Mouse (Mus musculus): Measurements from ENCODE around the gene Col23a1. TPM values are rescaled to one million over a fixed set of nuclear protein-coding genes. Genes with fewer than 3 reads are reported as not detected.
A peak's percentile ranks its signal among the peaks of the same experiment; 100 is the strongest.

Col23a1 gene
- polyA plus RNA-seq, 1 experiment from 2014 or later: 24.1 TPM

GRCm38 (mm10) chr11:51453742-51454141 lies 164.0 kb downstream of the Col23a1 start:
- no peaks in the 10 kb centered on the region for H3K27me3 ChIP-seq (ENCODE audit: low read depth, poor library complexity, severe bottlenecking)
- H3K27ac ChIP-seq: no peak overlapping the region
- 92% methylated on average over 9 of the region's 9 CpGs for WGBS
- DNase-seq (ENCODE audit: low spot score): no peak
- no peak overlapping the region for H3K4me3 ChIP-seq
- no peaks in the 10 kb centered on the region for H3K36me3 ChIP-seq
- no peaks in the 10 kb centered on the region for H3K9me3 ChIP-seq (replicated peaks)
- peaks cover 21% of the 10 kb centered on the region for H3K4me1 ChIP-seq

DNA sequence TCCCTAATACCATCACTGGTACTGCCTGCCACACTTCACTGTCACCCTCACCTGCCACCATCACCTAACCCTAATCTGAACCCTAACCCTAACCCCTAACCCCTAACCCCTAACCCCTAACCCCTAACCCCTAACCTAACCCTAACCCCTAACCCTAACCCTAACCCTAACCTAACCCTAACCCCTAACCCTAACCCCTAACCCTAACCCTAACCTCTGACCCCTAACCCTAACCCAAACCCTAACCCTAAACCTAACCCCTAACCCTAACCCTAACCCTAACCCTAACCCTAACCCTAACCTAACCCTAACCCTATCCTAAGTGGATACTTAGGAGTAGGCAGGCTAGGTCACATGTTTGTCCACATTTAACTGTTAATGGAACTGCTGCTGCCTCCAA lies 165.8 kb downstream of the Col23a1 start:
- H3K4me3 ChIP-seq: no peak overlapping the region
- DNase-seq (ENCODE audit: low spot score): no peak
- no peaks in the 10 kb centered on the region for H3K27me3 ChIP-seq (ENCODE audit: low read depth, poor library complexity, severe bottlenecking)
- H3K9me3 ChIP-seq (replicated peaks): no peaks in the 10 kb centered on the region
- H3K27ac ChIP-seq: no peak overlapping the region
- H3K4me1 ChIP-seq: peaks cover 32% of the 10 kb centered on the region
- no peaks in the 10 kb centered on the region for H3K36me3 ChIP-seq

GRCm38 (mm10) chr11:51457624-51458023 lies 167.9 kb downstream of the Col23a1 start:
- Histone ChIP-seq H3K36me3 (no peaks in the 10 kb centered on the region), H3K4me1 (peaks cover 23% of the 10 kb centered on the region), H3K4me3 (no peak overlapping the region), H3K27me3 (ENCODE audit: low read depth, poor library complexity, severe bottlenecking) (no peaks in the 10 kb centered on the region), H3K9me3 (replicated peaks) (no peaks in the 10 kb centered on the region), H3K27ac (no peak overlapping the region)
- no peak for DNase-seq (ENCODE audit: low spot score)
- WGBS: 76% methylated on average over 5 of the region's 5 CpGs

- no peaks in the 10 kb centered on the region for H3K27me3 ChIP-seq (ENCODE audit: low read depth, poor library complexity, severe bottlenecking)
- H3K27ac ChIP-seq: peak overlapping the region; percentile 9; the same call in 1 of the 2 replicates
- H3K4me1 ChIP-seq: peaks cover 32% of the 10 kb centered on the region
- 57% methylated on average over 4 of the region's 4 CpGs for WGBS
- no peaks in the 10 kb centered on the region for H3K36me3 ChIP-seq
- H3K9me3 ChIP-seq (replicated peaks): no peaks in the 10 kb centered on the region
- no peak for DNase-seq (ENCODE audit: low spot score)
- H3K4me3 ChIP-seq: no peak overlapping the region
Observed at GRCm38 (mm10) chr11:51458649-51459048, 168.9 kb downstream of the Col23a1 start.

DNA sequence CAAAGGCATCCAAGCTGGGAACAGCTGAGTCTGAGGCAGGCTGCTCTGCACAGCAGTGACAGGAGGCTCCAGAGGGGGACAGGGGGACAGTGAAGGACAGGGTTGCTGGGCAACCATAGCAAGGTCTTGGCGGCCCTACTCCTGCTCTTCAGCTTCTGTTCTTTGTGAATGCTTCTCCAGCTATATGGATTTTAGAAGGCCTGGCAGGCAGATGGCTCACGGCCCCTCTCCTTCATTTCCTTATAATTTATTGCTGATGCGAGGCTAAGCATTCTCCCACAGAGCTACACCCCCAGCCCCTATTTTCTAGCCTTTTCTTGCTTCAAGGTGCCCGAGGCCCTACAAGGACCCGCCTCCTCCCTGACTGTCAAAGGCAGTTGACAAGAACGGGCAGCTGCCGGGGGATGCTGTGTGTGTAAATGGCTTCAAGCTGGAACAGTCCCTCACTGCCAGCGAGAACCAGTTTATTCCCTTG lies 169.9 kb downstream of the Col23a1 start:
- H3K36me3 ChIP-seq: no peaks in the 10 kb centered on the region
- H3K9me3 ChIP-seq (replicated peaks): no peaks in the 10 kb centered on the region
- no peak overlapping the region for H3K4me3 ChIP-seq
- peaks cover 35% of the 10 kb centered on the region for H3K4me1 ChIP-seq
- no peak for DNase-seq (ENCODE audit: low spot score)
- 47% methylated on average over 8 of the region's 8 CpGs for WGBS
- peak overlapping the region; percentile 71 for H3K27ac ChIP-seq
- no peaks in the 10 kb centered on the region for H3K27me3 ChIP-seq (ENCODE audit: low read depth, poor library complexity, severe bottlenecking)

DNA sequence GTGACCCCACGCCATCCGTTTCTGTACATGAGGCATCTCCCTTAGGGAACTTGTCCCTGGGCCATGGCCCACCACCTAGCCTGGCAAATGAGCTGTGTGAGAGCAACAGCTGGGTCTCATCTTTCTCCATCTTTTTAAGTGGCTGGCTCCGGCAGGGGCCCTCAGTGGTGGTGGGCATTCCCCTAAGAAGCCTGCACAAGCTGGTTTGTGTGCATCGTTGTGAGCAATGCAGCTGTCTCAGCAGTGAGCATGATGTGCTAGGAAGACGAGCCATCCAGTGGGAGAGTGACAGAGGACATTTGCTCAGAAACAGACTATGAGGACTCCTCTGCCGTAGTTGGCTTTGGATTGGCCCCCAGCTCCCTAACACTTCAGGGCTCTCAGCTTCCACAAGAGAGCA lies 179.0 kb downstream of the Col23a1 start:
- no peak for DNase-seq (ENCODE audit: low spot score)
- Histone ChIP-seq H3K4me3 (peak overlapping the region; percentile 29), H3K27ac (peak overlapping the region; percentile 86), H3K4me1 (peaks cover 88% of the 10 kb centered on the region), H3K27me3 (ENCODE audit: low read depth, poor library complexity, severe bottlenecking) (no peaks in the 10 kb centered on the region), H3K9me3 (replicated peaks) (no peaks in the 10 kb centered on the region), H3K36me3 (no peaks in the 10 kb centered on the region)
- 28% methylated on average over 6 of the region's 6 CpGs for WGBS

DNA sequence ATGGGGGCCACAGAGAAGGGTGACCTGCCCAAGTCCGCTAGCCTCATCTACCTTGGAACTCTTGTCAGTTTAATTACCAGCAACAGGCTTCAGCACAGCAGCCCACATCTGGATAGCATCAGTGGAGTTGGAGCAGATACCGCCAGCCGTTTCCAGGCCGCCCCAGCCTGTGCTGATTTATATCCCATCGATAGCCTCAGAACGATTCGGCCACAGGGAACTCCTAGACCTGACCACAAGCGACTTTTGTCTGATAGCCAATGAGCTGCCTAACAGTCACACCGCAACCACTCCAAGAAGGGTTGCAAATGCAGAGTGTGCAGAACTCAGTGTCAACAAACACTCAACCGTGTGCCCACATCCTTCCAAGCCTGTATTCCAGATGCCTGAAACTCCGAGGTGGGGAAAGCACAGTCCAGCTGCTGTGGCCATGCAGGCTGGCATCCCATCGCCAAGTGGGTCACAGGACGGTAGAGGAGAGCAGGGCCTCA lies 179.7 kb downstream of the Col23a1 start:
- no peaks in the 10 kb centered on the region for H3K36me3 ChIP-seq
- peak; percentile 85 for DNase-seq (ENCODE audit: low spot score)
- H3K27me3 ChIP-seq (ENCODE audit: low read depth, poor library complexity, severe bottlenecking): no peaks in the 10 kb centered on the region
- peak overlapping the region; percentile 86 for H3K27ac ChIP-seq
- H3K9me3 ChIP-seq (replicated peaks): no peaks in the 10 kb centered on the region
- peak overlapping the region; percentile 29 for H3K4me3 ChIP-seq
- peaks cover 86% of the 10 kb centered on the region for H3K4me1 ChIP-seq
- 16% methylated on average over 13 of the region's 13 CpGs for WGBS

GRCm38 (mm10) chr11:51470383-51471144 lies 180.8 kb downstream of the Col23a1 start:
- Histone ChIP-seq H3K36me3 (no peaks in the 10 kb centered on the region), H3K4me1 (peaks cover 80% of the 10 kb centered on the region), H3K27me3 (ENCODE audit: low read depth, poor library complexity, severe bottlenecking) (no peaks in the 10 kb centered on the region), H3K9me3 (replicated peaks) (no peaks in the 10 kb centered on the region), H3K27ac (peak overlapping the region; percentile 86), H3K4me3 (peak overlapping the region; percentile 29)
- peak; percentile 43 for DNase-seq (ENCODE audit: low spot score)
- 12% methylated on average over 17 of the region's 17 CpGs for WGBS

DNA sequence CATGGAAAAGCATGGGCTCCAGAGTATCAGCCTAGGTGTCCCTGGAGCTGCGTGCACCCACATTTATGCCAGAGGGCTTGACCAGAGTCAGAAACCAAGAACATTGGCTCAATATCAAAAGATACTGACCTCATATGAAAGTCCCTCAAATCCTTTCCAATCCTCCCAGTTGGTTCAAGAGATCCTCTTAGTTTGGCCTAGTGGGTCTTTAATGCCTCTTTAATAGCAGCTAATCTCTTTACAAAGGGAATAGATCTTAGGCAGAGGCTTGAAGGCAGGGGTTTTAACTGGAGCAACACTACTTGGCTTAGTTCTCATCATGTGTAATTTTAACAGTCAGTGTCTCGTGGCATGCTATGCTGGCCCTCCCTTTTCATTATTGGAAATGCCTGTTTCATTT lies 184.0 kb downstream of the Col23a1 start:
- Histone ChIP-seq H3K36me3 (no peaks in the 10 kb centered on the region), H3K4me3 (no peak overlapping the region), H3K27me3 (ENCODE audit: low read depth, poor library complexity, severe bottlenecking) (no peaks in the 10 kb centered on the region), H3K9me3 (replicated peaks) (no peaks in the 10 kb centered on the region), H3K4me1 (peaks cover 61% of the 10 kb centered on the region), H3K27ac (peak overlapping the region; percentile 54; the same call in 1 of the 2 replicates)
- WGBS: 89% methylated on average over 2 of the region's 2 CpGs
- no peak for DNase-seq (ENCODE audit: low spot score)

GRCm38 (mm10) chr11:51476543-51476942 lies 186.8 kb downstream of the Col23a1 start:
- no peak overlapping the region for H3K4me3 ChIP-seq
- peaks cover 35% of the 10 kb centered on the region for H3K4me1 ChIP-seq
- 76% methylated on average over 4 of the region's 4 CpGs for WGBS
- no peak for DNase-seq (ENCODE audit: low spot score)
- no peaks in the 10 kb centered on the region for H3K36me3 ChIP-seq
- H3K27me3 ChIP-seq (ENCODE audit: low read depth, poor library complexity, severe bottlenecking): no peaks in the 10 kb centered on the region
- H3K9me3 ChIP-seq (replicated peaks): no peaks in the 10 kb centered on the region
- H3K27ac ChIP-seq: no peak overlapping the region; the same call in 1 of the 2 replicates

DNA sequence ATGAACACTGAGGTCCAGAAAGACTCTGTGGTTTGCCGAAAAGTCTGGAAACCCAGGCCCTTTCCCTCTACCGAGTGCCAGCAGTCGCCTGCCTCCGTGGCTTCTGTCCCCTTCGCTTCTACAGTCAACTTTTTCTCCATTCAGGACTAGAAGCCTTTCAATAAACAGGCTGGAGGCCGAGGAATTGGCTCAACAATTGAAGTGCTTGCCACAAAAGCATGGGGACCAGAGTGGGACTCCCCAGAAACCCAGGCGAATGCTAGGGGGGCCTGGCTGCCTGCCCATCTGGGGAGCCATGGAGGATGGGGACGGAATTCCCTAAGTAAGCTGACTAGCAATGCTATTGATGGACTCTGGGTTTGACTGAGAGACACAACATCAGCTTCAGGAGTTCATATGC lies 187.9 kb downstream of the Col23a1 start:
- Histone ChIP-seq H3K9me3 (replicated peaks) (no peaks in the 10 kb centered on the region), H3K27me3 (ENCODE audit: low read depth, poor library complexity, severe bottlenecking) (no peaks in the 10 kb centered on the region), H3K27ac (peak overlapping the region; percentile 54; the same call in 1 of the 2 replicates), H3K36me3 (no peaks in the 10 kb centered on the region), H3K4me3 (no peak overlapping the region), H3K4me1 (peaks cover 35% of the 10 kb centered on the region)
- 88% methylated on average over 8 of the region's 8 CpGs for WGBS
- no peak for DNase-seq (ENCODE audit: low spot score)

- Histone ChIP-seq H3K36me3 (no peaks in the 10 kb centered on the region), H3K4me3 (no peak overlapping the region), H3K27me3 (ENCODE audit: low read depth, poor library complexity, severe bottlenecking) (no peaks in the 10 kb centered on the region), H3K9me3 (replicated peaks) (no peaks in the 10 kb centered on the region), H3K27ac (peak overlapping the region; percentile 27; the same call in 1 of the 2 replicates), H3K4me1 (peaks cover 59% of the 10 kb centered on the region)
- WGBS: 25% methylated on average over 3 of the region's 3 CpGs
- DNase-seq (ENCODE audit: low spot score): no peak
Observed at GRCm38 (mm10) chr11:51482251-51482650, 192.5 kb downstream of the Col23a1 start.

DNA sequence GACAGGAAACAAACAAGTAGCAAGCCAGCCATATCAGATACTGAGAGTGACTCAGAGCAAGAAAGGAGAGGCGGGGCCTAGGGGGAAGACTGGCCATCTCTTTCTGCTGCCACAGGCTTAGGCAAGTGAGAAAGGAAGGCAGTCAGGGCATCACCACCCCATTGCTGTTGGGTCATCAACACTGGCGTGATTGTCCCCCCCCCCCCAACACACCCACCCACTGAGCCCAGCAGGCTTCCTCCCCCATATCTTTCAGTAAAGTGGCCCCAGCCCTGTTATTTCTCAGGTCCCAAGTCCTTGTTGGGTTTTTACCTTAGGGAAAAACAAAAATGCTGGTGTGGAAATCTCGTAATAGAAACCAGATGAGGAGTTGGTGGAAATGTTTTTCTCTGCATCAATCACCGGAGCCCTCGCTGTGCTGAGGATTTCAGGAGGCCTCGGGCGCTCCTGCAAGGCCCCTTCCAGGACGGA lies 195.4 kb downstream of the Col23a1 start:
- peak overlapping the region; percentile 89 for H3K27ac ChIP-seq
- peak; percentile 55 for DNase-seq (ENCODE audit: low spot score)
- no peaks in the 10 kb centered on the region for H3K9me3 ChIP-seq (replicated peaks)
- H3K27me3 ChIP-seq (ENCODE audit: low read depth, poor library complexity, severe bottlenecking): no peaks in the 10 kb centered on the region
- peak overlapping the region; percentile 27 for H3K4me3 ChIP-seq
- H3K36me3 ChIP-seq: no peaks in the 10 kb centered on the region
- 15% methylated on average over 8 of the region's 8 CpGs for WGBS
- peaks cover 77% of the 10 kb centered on the region for H3K4me1 ChIP-seq
